Mouse (Mus musculus) cortical plate, adult 2 months (tissue): ENCODE measurements around the gene Kremen1.

Experiments used
- CTCF ChIP-seq: fragments of 200-500 bp; IDR thresholded peaks from 2 replicates; pipeline ENCODE4 v1.5.1; 2011; ENCODE audit warnings: mild to moderate bottlenecking, control low read depth, low read length; ENCODE audit not compliant: insufficient read depth; ENCODE audit errors: extremely low read depth
- POLR2A ChIP-seq: fragments of 200-500 bp; IDR thresholded peaks from 2 replicates; pipeline ENCODE4 v1.6.1; 2011; ENCODE audit warnings: mild to moderate bottlenecking, low read length, control low read depth; ENCODE audit not compliant: insufficient read depth; ENCODE audit errors: extremely low read depth

GRCm38 (mm10) chr11:5176685-5177084 lies 84.7 kb downstream of the Kremen1 start:
- TF ChIP-seq CTCF (no peak), POLR2A (no peak)
